Mouse (Mus musculus): ENCODE data around the gene Prkci. TPM values are rescaled to one million over a fixed set of nuclear protein-coding genes. Genes with fewer than 3 reads are reported as not detected.
A peak's percentile ranks its signal among the peaks of the same experiment; 100 is the strongest.

Gene Prkci
- total RNA-seq, 2 experiments from 2014 or later: 64.8 to 66.3 TPM

DNA sequence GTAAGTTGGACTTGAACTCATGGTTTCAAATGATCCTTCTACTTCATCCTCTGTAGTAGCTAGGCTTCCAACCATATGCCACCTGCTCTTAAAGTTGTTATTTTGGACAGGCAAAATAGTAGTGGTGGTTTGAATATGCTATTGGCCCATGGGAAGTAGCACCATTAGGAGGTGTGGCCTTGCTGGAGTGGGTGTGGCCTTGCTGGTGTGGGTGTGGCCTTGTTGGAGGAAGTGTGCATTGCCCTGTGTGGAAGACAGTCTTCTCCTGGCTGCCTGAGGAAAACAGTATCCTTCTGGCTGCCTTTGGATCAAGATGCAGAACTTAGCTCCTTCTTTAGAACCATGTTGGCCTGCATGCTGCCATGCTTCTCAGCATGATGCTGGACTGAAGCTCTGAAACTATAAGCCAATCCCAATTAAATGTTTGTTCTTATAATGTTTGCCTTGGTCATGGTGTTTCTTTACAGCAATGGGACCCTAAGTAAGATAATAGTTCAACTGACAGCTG lies 2.4 kb upstream of the Prkci start:
- no peak for DNase-seq (ENCODE audit: low spot score in 2 of 2)

DNA sequence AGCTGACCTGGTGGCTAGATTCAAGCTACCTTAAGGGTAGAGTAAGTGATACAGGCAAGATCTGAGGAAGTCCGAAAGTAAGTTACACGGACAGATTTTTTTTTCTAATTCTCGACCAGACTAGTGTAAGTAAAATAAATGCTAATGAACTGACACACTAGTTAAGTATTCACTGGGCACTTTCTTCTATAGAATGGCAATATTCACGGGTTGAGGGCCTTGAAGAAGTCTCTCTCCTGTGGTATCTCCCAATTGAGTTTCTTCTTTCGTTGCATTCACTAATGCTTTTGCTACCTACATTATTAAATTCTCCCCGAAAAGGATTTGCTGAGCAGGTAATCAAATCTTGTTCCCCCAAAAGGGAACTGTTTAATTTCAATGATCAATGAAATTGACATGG lies 688 bp upstream of the Prkci start:
- DNase-seq (ENCODE audit: low spot score in 2 of 2): no peak

DNA sequence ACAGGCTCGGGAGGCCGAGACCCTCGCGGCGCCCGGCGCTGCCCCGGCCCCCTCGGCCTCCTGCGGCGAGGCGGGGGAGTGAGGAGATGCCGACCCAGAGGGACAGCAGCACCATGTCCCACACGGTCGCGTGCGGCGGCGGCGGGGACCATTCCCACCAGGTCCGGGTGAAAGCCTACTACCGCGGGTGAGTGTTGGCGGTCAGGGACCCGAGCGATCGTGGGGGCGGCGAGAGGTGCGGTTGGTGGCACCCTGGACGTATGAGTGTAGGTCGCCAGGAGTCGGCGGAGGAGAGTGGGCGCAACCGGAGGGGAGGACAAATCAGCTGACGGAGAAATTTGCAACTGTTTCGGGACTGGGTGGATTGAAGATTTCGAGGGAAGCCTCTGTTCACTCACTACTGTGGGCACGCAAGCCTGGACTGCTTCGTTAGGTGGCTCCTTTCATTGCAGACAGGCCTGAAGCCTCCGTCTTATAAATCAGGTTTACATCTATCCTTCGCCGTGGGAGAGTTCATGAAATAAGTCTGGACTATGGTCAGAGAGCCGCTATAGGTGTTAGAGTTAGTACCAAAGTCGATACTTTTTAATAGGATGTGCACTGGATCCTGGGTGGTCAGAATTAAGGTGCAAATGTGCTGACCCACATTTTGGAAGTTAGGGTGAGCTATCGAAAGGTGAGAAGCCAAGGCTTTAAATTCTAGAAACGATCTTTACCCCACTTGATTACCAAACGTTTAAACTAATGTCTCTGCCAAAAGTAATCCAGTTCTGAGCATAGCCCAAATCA lies 546 bp downstream of the Prkci start:
- peak in 1 of 2 experiments; percentile 39 for DNase-seq (ENCODE audit: low spot score in 2 of 2)

DNA sequence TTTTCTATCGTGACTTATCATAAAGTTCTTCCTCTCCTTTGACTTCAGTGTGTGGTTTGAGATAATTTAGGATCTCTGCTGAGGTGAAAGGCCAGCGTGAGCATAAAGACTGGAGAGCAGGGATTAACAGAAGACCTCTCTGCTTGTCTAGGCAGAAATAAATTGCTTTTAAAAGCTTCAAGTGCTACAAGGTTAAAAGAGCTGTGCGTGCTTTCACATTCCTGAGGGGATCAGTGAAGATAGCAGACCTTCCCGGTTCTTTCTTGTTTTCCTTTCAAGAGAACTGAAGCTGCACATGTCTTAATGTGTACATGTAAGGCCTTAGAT lies 1.1 kb downstream of the Prkci start:
- DNase-seq (ENCODE audit: low spot score in 2 of 2): no peak

DNA sequence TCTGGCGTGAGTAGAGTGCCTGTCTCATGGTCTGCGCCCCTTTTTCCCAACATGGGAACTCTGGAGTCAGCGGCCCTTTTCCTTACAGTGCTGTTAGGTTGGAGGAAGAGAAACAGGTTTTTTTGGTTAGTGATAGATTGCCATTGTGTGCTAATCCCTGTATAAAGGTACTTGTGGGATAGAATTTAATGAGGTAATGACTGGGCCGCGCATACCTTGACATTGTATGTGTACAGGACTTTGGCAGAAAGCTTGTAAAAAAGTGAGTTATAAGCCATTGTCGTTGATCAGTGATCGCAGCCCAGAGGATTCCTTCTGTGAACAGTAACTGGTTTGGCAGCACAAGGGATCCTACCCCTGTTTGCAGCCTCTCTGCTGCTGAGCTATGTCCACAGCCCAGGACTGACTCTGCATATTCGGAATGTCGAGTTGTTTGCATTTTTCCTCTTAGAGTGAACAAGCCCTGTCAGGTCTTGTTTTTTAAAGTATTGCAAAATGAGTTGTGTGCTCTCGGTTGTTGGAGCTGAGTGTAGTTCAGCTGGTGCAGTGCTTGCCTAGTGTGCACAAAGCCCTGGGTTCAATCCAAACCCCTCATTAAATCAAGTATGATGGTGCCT lies 4.0 kb downstream of the Prkci start:
- no peak for DNase-seq (ENCODE audit: low spot score in 2 of 2)

DNA sequence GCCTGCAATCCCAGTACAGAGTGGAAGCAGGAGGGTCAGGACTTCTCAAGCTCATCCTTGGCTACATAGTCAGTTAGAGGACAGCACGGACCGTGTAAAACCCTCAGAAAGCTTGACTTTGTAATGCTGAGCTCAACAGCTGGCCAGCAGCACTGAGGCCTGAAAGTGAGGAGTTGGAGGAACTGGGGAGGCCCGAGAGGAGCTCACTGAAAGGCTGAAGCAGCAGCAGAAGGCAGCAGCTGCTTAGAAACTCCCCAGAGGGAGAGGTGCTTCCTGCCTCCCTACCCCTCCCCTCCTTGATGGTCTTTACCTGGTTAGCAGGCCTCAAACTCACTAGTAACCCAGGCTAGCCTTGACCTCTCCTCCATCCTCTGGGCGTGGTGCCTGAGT lies 4.5 kb downstream of the Prkci start:
- DNase-seq (ENCODE audit: low spot score in 2 of 2): no peak

DNA sequence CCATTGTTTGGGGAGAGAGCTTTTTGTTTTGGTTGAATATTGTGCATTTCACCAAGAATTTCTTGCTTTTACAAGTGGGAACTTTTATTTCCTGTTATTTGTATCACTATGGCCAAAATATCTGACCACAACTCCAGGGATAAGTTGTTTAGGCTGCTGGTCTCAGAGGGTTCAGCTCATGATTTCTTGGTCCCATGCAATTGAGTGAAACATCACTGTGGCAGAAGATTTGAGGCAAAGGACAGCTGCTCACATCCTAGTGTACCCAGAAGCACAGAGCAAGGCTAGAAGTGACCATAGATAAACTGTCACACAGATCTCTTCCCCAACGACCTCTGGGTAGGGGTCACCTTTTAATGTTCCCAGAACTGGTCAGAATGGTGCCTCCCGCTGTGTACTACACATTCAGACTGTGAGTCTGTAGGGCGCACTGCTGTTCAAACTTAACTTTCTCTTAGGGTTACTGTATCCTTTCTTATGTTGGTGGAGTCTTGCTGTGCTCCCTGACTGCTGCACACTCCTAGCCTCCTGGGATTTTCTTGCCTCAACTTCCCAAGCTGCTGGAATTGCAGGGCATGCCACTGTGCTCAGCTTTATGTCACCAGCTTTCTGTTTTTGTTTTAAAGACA lies 5.6 kb downstream of the Prkci start:
- DNase-seq (ENCODE audit: low spot score in 2 of 2): no peak

DNA sequence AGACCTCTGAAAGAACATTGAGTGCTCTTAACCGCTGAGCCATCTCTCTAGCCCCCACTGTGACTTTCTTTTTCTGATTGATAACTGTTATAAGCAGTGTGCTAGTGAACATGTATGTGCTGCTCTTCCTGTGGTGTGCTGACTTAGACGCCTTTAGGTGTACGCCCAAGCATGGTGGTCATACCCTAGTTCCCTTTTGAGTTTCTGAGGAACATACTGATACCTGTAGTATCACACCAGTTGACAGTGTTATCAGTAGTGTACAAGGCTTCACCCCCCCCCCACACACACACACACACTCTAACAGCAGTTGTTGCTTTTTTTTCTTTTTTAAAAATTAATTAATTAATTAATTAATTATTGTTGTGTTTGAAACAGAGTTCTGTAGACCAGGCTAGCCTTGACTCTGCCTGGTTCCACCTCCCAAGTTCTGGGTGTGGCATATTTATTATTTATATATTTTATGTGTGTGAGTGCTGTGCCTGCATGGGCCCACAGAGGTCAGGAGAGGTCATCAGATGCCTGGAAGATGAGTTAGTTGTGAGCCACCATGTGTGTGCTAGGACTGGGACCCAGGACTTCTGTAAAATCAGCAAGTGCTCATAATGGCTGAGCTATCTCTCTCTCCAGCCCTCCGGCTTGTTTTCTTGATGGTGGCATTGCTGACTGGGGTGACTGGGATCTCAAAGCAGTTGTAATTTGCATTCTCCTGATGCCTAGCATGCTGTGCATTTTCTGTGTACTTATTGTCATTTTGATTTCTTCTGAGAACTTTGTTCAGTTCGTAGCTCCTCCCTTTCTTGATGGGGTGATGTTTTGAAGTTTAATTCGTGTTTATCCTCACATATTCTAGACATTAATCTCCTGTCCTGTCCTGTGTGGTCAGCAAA lies 9.0 kb downstream of the Prkci start:
- DNase-seq (ENCODE audit: low spot score in 2 of 2): no peak

DNA sequence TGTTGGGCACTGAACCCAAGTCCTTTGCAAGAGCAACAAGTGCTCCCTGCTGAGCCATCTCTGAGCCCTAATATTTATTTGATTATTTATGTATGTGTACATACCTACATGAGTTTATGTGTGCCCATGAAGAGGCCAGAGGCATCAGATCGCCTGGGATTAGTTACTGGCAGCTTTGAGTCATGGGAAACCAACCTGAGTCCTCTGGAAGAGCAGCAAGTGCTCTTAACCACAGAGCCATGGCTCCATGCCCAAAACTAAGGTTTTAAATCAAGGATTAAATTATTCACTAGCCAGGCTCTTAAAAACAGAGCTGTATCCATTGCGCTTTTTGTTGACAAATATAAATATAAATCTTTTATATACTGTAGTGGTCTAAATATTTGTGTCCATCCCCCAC lies 18.8 kb downstream of the Prkci start:
- DNase-seq (ENCODE audit: low spot score in 2 of 2): no peak

DNA sequence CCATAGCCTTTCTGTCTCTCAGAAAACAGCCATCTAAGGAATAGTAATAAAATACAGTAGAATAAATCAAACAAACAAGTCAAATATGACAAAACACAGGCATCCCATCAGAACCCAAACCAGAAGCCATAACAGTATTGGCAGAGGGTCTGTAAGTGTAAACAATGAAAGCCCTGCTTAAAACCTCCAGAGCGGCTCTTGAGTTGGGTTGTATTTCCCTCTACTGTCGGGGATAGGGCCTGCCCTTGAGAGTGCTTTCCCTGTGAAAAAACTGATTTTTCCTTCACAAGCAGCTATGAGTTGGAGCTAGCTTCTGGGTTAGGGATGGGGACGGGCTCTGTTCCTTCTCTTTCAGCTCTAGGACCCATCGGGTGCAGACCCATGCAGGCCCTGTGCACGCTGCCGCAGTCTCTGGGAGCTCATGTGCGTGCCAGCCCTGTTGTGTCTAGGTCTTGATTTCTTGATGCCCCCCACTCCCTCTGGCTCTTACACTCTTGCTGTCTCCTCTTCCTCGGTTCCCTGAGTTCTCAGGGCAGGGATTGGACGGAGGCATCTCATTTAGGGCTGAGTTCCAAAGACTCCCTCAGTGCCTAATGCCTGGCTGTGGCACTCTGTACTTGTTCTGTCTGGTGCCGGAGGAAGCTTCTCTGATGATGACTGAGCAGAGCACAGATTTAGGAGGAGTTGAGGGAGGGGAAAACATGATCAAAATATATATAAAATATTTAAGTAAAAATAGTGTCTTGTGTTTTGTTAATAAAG lies 20.3 kb downstream of the Prkci start:
- no peak for DNase-seq (ENCODE audit: low spot score in 2 of 2)

DNA sequence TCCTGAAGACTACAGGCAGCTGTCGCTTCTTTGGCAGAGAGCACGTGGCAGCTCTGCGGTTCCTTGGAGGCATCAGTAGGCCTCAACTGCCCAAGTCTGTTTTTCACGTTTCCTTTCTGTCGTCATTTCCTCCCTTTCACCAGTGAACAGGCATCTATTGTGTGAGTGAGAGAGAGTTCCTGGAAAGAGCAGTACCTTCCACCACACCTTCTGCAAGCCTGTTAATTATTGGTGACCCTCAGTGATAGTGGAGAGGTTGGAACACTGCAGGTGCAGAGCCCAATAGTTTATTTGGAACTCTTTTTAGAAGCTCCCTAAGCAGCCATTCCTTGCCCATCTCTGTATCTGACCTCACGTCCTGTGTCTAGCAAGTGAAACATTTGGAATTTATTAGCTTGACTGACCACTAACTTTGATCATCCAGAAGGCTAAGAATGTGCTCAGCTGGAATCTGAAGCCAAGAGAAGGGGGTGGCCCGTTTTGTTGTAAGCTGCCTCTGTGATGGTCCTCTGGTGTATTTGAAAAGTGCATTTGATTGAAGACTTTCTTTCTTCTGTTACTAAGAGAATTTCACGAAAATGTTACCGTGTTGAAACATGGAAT lies 21.1 kb downstream of the Prkci start:
- DNase-seq (ENCODE audit: low spot score in 2 of 2): no peak

DNA sequence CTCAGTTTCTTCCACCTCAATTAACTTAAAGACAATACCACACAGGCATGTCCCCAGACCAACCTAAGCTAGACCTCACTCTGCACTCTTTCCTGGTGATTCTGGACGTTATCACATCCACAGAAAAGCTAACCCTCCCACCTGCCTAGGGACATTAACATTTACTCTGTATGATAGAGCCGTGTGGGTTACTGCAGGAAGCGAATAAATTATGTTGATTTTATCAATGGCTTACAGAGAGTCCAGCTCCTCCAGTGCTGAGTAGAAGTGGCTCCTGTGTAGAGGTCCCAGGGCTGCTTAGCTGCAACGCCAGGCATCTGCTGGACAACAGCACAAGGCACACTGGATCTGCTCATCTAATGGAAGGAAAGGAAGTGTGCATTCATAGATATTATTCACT lies 22.1 kb downstream of the Prkci start:
- DNase-seq (ENCODE audit: low spot score in 2 of 2): no peak

DNA sequence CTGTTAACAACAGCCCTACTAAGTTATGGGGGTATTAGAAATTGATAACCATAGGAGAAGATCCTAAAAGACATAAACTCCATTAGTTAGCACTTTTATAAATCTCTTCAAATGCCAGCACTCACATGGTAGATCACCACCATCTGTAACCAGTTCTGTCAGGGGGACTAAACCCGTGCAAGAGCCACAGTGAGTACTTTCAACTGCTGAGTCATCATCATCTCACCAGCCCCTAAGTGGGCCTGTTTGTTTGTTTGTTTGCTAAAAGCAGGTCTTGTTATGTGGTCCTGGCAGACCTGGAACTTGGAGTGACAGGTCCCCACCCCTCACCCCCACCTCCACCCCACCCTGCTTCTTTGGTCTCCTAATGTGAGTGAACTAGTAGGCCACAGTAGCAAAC lies 23.7 kb downstream of the Prkci start:
- no peak for DNase-seq (ENCODE audit: low spot score in 2 of 2)

DNA sequence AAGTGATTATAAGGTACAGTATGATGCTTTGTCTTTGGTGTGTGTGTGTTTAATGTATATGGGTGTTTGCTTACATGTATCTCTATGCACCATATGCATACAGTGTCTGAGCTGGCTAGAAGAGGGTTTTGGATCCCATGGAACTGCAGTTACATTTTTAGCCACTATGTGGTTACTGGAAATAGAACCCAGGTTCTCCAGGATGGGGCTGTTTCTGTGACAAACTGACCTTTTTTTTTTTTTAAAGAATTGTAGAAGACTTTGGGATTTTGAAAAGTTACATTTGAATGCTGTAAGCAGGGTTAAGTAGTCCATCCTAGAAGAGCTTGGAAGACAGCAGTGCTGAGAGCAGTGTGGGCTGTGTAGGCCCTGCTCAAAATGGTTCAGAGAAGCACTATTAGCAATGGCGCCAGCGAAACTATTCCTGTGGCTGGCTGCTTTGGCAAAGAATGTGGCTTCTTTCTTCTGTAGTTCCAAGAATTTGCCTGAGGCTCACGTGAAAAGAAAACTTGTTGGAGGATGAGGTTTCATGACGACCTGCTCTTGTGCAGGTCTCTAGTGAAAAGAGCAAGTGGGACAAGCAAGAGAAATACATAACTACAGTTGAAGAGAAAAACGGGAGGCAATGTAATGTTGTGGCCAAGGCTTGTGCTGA lies 24.4 kb downstream of the Prkci start:
- no peak for DNase-seq (ENCODE audit: low spot score in 2 of 2)

DNA sequence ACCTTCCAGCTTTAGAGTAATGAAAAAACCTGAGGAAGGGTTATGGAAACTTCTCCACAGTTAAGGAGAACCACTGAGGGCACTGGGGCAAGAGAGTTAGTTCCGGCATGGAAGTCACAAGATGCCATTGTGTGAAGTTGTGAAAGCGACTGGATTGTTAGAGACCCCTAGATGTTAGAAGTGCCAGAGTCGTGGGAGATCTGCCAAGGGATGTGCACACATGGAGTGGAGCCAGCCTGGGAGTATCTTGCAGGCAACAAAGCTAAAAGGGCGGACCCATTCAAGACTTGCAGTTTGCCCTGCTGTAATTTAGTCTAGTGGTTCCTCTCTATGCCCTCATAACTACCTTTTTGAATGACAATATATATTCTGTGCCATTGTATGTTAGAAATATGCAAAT lies 25.1 kb downstream of the Prkci start:
- no peak for DNase-seq (ENCODE audit: low spot score in 2 of 2)

DNA sequence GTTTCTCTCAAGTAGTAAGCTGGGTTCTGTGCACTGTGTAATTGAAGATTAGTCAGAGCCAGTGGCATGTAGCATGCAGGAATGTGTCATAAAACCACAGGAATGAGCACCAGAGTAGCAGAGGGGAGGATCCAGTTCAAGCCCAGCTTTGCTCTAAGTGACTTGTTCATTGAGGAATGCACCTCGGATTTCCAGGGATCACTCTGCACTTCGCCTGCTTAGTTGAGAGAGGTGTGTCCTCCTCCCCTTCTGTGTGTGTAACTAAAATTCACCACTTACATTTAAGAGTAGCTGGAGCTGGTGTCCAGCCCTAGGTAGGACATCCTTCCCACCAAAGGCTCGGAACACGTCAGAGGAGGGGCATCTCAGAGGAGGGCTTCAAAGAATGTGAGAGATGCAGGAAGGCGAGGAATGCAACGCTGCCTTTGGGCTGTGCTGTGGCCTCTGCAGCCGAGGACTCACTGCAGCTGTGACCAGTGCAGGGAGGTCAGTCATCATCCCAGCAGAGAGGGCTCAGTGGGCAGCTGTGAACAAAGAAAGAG lies 27.4 kb downstream of the Prkci start:
- DNase-seq (ENCODE audit: low spot score in 2 of 2): no peak

DNA sequence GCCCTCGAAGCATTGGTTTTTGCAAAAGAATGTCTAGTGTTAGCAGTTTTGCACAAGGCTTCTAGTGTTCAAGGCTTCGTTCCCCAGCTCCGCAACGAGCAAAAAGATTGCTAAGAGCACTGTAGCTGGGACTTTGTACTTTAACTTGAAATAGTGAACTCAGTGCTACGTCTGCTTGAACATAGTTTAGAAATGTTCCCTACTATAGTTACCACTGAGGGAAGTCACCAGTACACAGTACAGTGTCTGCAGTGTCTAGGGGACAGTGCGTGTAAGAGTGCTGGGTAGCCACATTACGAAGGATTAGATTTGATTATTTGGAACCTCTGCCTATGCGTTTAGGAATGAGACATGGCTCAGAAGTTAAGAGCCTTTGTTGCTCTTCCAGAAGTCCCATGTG lies 32.2 kb downstream of the Prkci start:
- no peak for DNase-seq (ENCODE audit: low spot score in 2 of 2)

DNA sequence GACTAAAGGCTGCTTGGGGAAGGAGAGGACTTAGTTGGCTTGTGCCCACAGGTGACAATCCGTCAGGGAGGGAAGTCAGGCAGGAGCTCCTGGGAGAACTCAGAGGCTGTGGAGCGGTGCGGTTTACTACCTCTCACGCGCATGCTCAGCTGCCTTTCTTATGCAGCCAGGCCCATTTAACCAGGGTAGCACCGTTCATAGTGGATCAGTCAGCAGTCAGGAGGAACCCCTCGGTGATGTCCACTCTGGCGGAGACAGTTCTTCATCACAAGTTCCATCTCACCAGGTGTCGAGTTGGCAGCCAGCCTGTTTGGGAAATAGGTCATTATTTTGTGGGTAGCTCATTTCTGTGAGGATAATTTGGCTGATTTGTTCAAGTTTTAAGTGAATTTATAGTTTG lies 36.1 kb downstream of the Prkci start:
- no peak for DNase-seq (ENCODE audit: low spot score in 2 of 2)

DNA sequence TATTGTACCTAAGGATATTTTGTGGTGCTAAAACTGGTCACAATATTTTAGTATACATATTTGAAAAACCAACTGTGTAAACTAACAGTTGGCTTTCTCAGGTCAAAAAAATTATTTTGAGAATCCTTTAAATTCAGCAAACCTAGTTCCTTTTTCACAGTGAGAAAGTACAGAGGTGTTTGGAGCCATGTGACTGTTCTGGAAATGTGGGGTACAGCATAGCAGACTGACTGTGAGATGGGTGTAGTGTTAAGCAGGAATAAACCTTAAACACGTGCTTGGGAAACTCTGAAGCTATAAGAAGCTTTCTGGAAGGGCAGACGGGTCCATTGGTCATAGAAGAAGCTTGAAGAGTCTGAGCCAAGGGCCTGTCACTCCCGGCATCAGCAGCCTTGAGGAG lies 38.1 kb downstream of the Prkci start:
- no peak for DNase-seq (ENCODE audit: low spot score in 2 of 2)

DNA sequence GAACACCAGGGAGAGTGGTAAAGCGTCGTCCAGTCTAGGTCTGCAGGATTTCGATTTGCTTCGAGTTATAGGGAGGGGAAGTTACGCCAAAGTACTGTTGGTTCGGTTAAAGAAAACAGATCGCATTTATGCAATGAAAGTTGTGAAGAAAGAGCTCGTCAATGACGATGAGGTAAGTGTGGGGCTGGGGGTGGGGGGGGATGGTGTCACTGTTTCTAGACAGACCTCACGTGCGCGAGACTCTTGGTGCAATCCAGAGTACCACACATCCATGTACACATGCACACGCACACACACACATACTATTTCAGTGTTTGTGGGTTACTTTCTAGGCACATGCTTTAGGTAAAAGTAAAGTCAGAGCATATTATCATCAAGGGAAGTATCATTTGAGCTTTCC lies 42.3 kb downstream of the Prkci start:
- no peak for DNase-seq (ENCODE audit: low spot score in 2 of 2)

Measured in left cerebral cortex, adult 18-20 months (tissue).